In genomic region chr13:49308861-49309403, GRCm38 (mm10) we compare ENCODE assay signal across 9 mouse cellular contexts. TPM values are rescaled to one million over a fixed set of nuclear protein-coding genes. Genes with fewer than 3 reads are reported as not detected.
DNase-seq lines count a peak whose midpoint lies in the region; ATAC-seq and TF ChIP-seq lines count a peak whose summit lies in the region.
"Had no signal": no experiment of that assay in that cellular context is flagged by ENCODE, and none has a peak within 500 bp of the region (broad histone marks: within the 10 kb centered on the region; RNA-seq: fewer than 3 reads in every experiment).

No protein-coding gene starts in this region.

- H3K9ac ChIP-seq in liver, embryonic 12.5 days = 0 out of 2 replicates have a peak overlapping the region, but pooled peaks have one; percentile 29
- H3K9ac ChIP-seq in hindbrain, postnatal 0 days (replicated peaks; ENCODE audit: low read length) = no peak overlapping the region
- H3K9ac ChIP-seq: midbrain, embryonic 13.5 days had no signal

- H3K4me1 ChIP-seq in liver, embryonic 12.5 days = peaks cover 38% of the 10 kb centered on the region
- no peaks in the 10 kb centered on the region for H3K4me1 ChIP-seq in hindbrain, postnatal 0 days (ENCODE audit: insufficient read depth, low read length)

- H3K36me3 ChIP-seq in liver, embryonic 12.5 days = no peaks in the 10 kb centered on the region
- H3K36me3 ChIP-seq in hindbrain, postnatal 0 days (ENCODE audit: insufficient read depth, low read length) = no peaks in the 10 kb centered on the region
- H3K36me3 ChIP-seq: midbrain, embryonic 13.5 days had no signal

- H3K9me3 ChIP-seq in liver, embryonic 12.5 days (replicated peaks) = no peaks in the 10 kb centered on the region
- no peaks in the 10 kb centered on the region for H3K9me3 ChIP-seq in hindbrain, postnatal 0 days (ENCODE audit: low read length)
- H3K9me3 ChIP-seq: midbrain, embryonic 13.5 days had no signal

- H3K4me3 ChIP-seq in liver, embryonic 12.5 days = peak overlapping the region; percentile 29
- H3K4me3 ChIP-seq in hindbrain, postnatal 0 days (ENCODE audit: low read length) = no peak overlapping the region
- H3K4me3 ChIP-seq: midbrain, embryonic 13.5 days had no signal

- TF ChIP-seq CTCF in hindbrain, postnatal 0 days (IDR thresholded peaks at IDR 0.05; ENCODE audit: low read depth) = no peak

- H3K4me2 ChIP-seq in liver, embryonic 12.5 days = peak overlapping the region; percentile 68
- no peak overlapping the region for H3K4me2 ChIP-seq in hindbrain, postnatal 0 days (ENCODE audit: low read depth, low read length)
- H3K4me2 ChIP-seq: midbrain, embryonic 13.5 days had no signal

- peak overlapping the region; percentile 59 for H3K27ac ChIP-seq in liver, embryonic 12.5 days
- no peak overlapping the region for H3K27ac ChIP-seq in hindbrain, postnatal 0 days
- H3K27ac ChIP-seq: midbrain, embryonic 13.5 days had no signal

- peak; percentile 82 for DNase-seq in CD4-positive, CD25-positive, alpha-beta regulatory T cell, adult 2 months (ENCODE audit: low read depth, low spot score)
- no peak for DNase-seq in embryo, embryonic 10 days (ENCODE audit: low spot score)
- no peak for DNase-seq in hindbrain, postnatal 0 days (ENCODE audit: low spot score)
- no peak for DNase-seq in cerebellum, postnatal 10 days
- DNase-seq in retina, postnatal 1 day = no peak

- peak; percentile 58 for ATAC-seq in activated CD4-positive, CD25-positive, alpha-beta regulatory T cell, adult 4 months
- no peak for ATAC-seq in liver, embryonic 12.5 days
- peak; percentile 80 for ATAC-seq in neutrophil, adult 5-6 weeks (ENCODE audit: extremely low read depth, insufficient number of reproducible peaks, low FRiP score, poor library complexity, severe bottlenecking)
- no peak for ATAC-seq in hindbrain, postnatal 0 days
- ATAC-seq: midbrain, embryonic 13.5 days had no signal

- no peaks in the 10 kb centered on the region for H3K27me3 ChIP-seq in liver, embryonic 12.5 days (replicated peaks)
- H3K27me3 ChIP-seq in hindbrain, postnatal 0 days (ENCODE audit: insufficient read depth, low read length) = no peaks in the 10 kb centered on the region

- WGBS in liver, embryonic 12.5 days (ENCODE audit: insufficient replicate concordance) = 23% methylated on average over 16 of the region's 16 CpGs
- 88% methylated on average over 16 of the region's 16 CpGs for WGBS in hindbrain, postnatal 0 days

RNA-seq across cellular contexts. Expression of gene Fgd3, which starts 11.2 kb away (rescaled TPM):
- polyA plus RNA-seq in activated CD4-positive, CD25-positive, alpha-beta regulatory T cell, adult 4 months (2017; shearing (Covaris generic)) = 10 to 100 TPM; 11.5 to 13.7 TPM
- 0.32 and 0.49 TPM in 2 replicates for polyA plus RNA-seq in liver, embryonic 12.5 days (2016; fragmentation: Nextera tagmentation; extraction: Ambion mirVana)
- 95.8 and 99.2 TPM in 2 replicates for total RNA-seq in neutrophil, adult 5-6 weeks (2017)
- total RNA-seq in hindbrain, postnatal 0 days (2014; rRNA removed) = 6.3 and 8.4 TPM in 2 replicates
- polyA plus RNA-seq in hindbrain, postnatal 0 days (2015; fragmentation: Nextera tagmentation; extraction: Ambion mirVana) = 1.6 TPM in 2 replicates

RNA-seq across cellular contexts. Expression of gene Bicd2, which starts 32.5 kb away (rescaled TPM):
- 1 to 10 TPM; 5.8 to 6.2 TPM for polyA plus RNA-seq in activated CD4-positive, CD25-positive, alpha-beta regulatory T cell, adult 4 months (2017; shearing (Covaris generic))
- polyA plus RNA-seq in liver, embryonic 12.5 days (2016; fragmentation: Nextera tagmentation; extraction: Ambion mirVana) = 14.7 and 15.2 TPM in 2 replicates
- 23.1 and 27.0 TPM in 2 replicates for total RNA-seq in neutrophil, adult 5-6 weeks (2017)
- 48.2 and 51.2 TPM in 2 replicates for total RNA-seq in hindbrain, postnatal 0 days (2014; rRNA removed)
- 23.3 and 25.1 TPM in 2 replicates for polyA plus RNA-seq in hindbrain, postnatal 0 days (2015; fragmentation: Nextera tagmentation; extraction: Ambion mirVana)

Comparison
In these comparisons a context has a peak if more than half of its experiments do, and no peak if none do; other contexts are left out.
1. ATAC-seq: peak in activated CD4-positive, CD25-positive, alpha-beta regulatory T cell, adult 4 months (single experiment) and neutrophil, adult 5-6 weeks (single experiment); none in liver, embryonic 12.5 days (single experiment) and hindbrain, postnatal 0 days (single experiment).